Mouse (Mus musculus) limb, embryonic 14.5 days (tissue): ENCODE data around the gene Pear1. TPM values are rescaled to one million over a fixed set of nuclear protein-coding genes. Genes with fewer than 3 reads are reported as not detected.

ENCODE experiments used
- ATAC-seq: fragments of 200-750 bp; cut with Nextera tagmentation; 2 replicates; pipeline ENCODE4 v1.8.0; 2017; ENCODE audit warnings: low read depth, moderate number of reproducible peaks, moderate TSS enrichment; ENCODE audit not compliant: low FRiP score
- DNase-seq: peaks from one replicate; pipeline ENCODE4 v3.0.0-alpha.2; 2015; ENCODE audit warnings: low spot score
- H3K27ac ChIP-seq: fragments of 300-500 bp; sonication (generic); replicated peaks from 2 replicates; pipeline ENCODE4 v1.5.1; 2014; ENCODE audit warnings: low read depth, mild to moderate bottlenecking, low read length, moderate library complexity, mixed read lengths
- H3K27me3 ChIP-seq: fragments of 300-500 bp; sonication (generic); 2 replicates; pipeline ENCODE4 v1.6.1; 2014; ENCODE audit warnings: low read length, mixed read lengths; ENCODE audit not compliant: control insufficient read depth, insufficient read depth
- H3K36me3 ChIP-seq: fragments of 300-500 bp; sonication (generic); 2 replicates; pipeline ENCODE4 v1.6.1; 2014; ENCODE audit warnings: mild to moderate bottlenecking, low read length, moderate library complexity, mixed read lengths; ENCODE audit not compliant: control insufficient read depth, insufficient read depth
- H3K4me1 ChIP-seq: fragments of 300-500 bp; sonication (generic); 2 replicates; pipeline ENCODE4 v1.6.1; 2014; ENCODE audit warnings: antibody characterized with exemption, low read length, mixed read lengths; ENCODE audit not compliant: control insufficient read depth, insufficient read depth
- H3K4me2 ChIP-seq: fragments of 300-500 bp; sonication (generic); replicated peaks from 2 replicates; pipeline ENCODE4 v1.6.1; 2014; ENCODE audit warnings: low read depth, mild to moderate bottlenecking, low read length, moderate library complexity; ENCODE audit not compliant: severe bottlenecking
- H3K4me3 ChIP-seq: fragments of 300-500 bp; sonication (generic); replicated peaks from 2 replicates; pipeline ENCODE4 v1.5.1; 2014; ENCODE audit warnings: low read length
- H3K9ac ChIP-seq: fragments of 300-500 bp; sonication (generic); 2 replicates; pipeline ENCODE4 v1.6.1; 2014; ENCODE audit warnings: mild to moderate bottlenecking, low read depth, low read length, moderate library complexity; ENCODE audit not compliant: severe bottlenecking
- H3K9me3 ChIP-seq: fragments of 300-500 bp; sonication (generic); 2 replicates; pipeline ENCODE4 v1.6.1; 2016; ENCODE audit warnings: low read length; ENCODE audit not compliant: control insufficient read depth
- POLR2A ChIP-seq: fragments of 200-500 bp; IDR thresholded peaks from 2 replicates; pipeline ENCODE4 v1.8.0; 2012; ENCODE audit warnings: inconsistent platforms, mild to moderate bottlenecking, moderate library complexity, borderline replicate concordance; ENCODE audit not compliant: insufficient read depth, insufficient read length; ENCODE audit errors: extremely low read depth
- WGBS: fragments of 180-500 bp; shearing (Covaris S2); extraction: QIAGEN DNeasy Blood & Tissue Kit; methylation state at CpG from one replicate; pipeline ENCODE4 v1.1.7; 2014; 5-methylcytosine and 5-hydroxymethylcytosine counted together
- polyA plus RNA-seq, 2 experiments: library from polyadenylated mRNA; depleted of rRNA in 1 of 2; stranded (reverse) in 1 of 2; unstranded in 1 of 2; fragments of >200 nt; fragmentation: Nextera tagmentation in 1 of 2; extraction: Ambion mirVana in 1 of 2; gene quantifications; 2 replicates each; pipeline versions ENCODE4 v1.2.1 to v1.2.3; 2012 to 2014

Gene Pear1
- polyA plus RNA-seq, 2 experiments: 21.5 to 47.2 TPM

GRCm38 (mm10) chr3:87725396-87726160 is 98.5 kb downstream of the Pear1 start:
- no peaks in the 10 kb centered on the region for H3K4me1 ChIP-seq
- H3K9me3 ChIP-seq: no peaks in the 10 kb centered on the region
- H3K9ac ChIP-seq: no peak overlapping the region
- no peak for TF ChIP-seq POLR2A
- H3K27me3 ChIP-seq: no peaks in the 10 kb centered on the region
- no peak overlapping the region for H3K27ac ChIP-seq
- H3K4me3 ChIP-seq: no peak overlapping the region
- no peak for ATAC-seq
- 97% methylated on average over 16 of the region's 16 CpGs for WGBS
- H3K4me2 ChIP-seq: no peak overlapping the region
- H3K36me3 ChIP-seq: peaks cover 93% of the 10 kb centered on the region
- DNase-seq: no peak

GRCm38 (mm10) chr3:87724556-87724955 is 99.5 kb downstream of the Pear1 start:
- H3K27me3 ChIP-seq: no peaks in the 10 kb centered on the region
- WGBS: 69% methylated on average over 6 of the region's 6 CpGs
- ATAC-seq: no peak

DNA sequence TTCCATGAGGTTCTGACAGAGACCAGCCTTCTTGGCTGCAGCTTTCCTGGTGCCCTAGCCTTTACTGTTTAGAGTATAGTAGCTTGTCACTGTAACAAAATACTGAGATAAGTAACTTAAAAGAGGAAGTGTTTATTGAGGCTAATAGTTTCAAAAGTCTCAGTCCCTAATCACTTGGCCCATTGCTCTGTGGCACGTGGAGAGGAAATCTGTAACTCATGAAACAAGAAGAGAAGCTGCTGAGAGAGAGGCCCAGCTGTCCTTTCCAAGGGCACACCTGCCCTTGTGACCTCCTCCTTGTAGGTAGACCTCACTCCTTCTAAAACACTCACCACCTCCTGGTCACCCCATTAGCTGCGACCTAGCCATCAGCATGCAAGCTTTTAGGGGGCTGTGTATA is 105.6 kb downstream of the Pear1 start:
- TF ChIP-seq POLR2A: no peak
- H3K9ac ChIP-seq: no peak overlapping the region
- H3K4me2 ChIP-seq: no peak overlapping the region
- H3K36me3 ChIP-seq: peaks cover 88% of the 10 kb centered on the region
- no peak overlapping the region for H3K27ac ChIP-seq
- no peak overlapping the region for H3K4me3 ChIP-seq
- H3K27me3 ChIP-seq: no peaks in the 10 kb centered on the region
- DNase-seq (no peak), ATAC-seq (no peak)
- 82% methylated on average over 2 of the region's 2 CpGs for WGBS
- no peaks in the 10 kb centered on the region for H3K9me3 ChIP-seq
- no peaks in the 10 kb centered on the region for H3K4me1 ChIP-seq

More at GRCm38 (mm10) chr3:87724556-87724955, 99.5 kb downstream of the Pear1 start:
- DNase-seq: no peak
- Histone ChIP-seq H3K27ac (no peak overlapping the region), H3K36me3 (peaks cover 92% of the 10 kb centered on the region), H3K9ac (no peak overlapping the region), H3K4me1 (no peaks in the 10 kb centered on the region), H3K4me3 (no peak overlapping the region), H3K4me2 (no peak overlapping the region), H3K9me3 (no peaks in the 10 kb centered on the region)
- no peak for TF ChIP-seq POLR2A

Other genes with a start within 250 kb of the Pear1 start
- gene Arhgef11, start 206.7 kb downstream of the Pear1 start, polyA plus RNA-seq (2012; rRNA removed): 28.2 and 36.4 TPM in 2 replicates
- gene Arhgef11, start 206.7 kb downstream of the Pear1 start, polyA plus RNA-seq (2014; fragmentation: Nextera tagmentation; extraction: Ambion mirVana): 16.1 and 19.0 TPM in 2 replicates
- gene Lrrc71, start 75.7 kb downstream of the Pear1 start, polyA plus RNA-seq (2012; rRNA removed): 0.28 and 0.52 TPM in 2 replicates
- 0.33 and 0.83 TPM in 2 replicates for gene Lrrc71, start 75.7 kb downstream of the Pear1 start, polyA plus RNA-seq (2014; fragmentation: Nextera tagmentation; extraction: Ambion mirVana)
- 2.7 and 3.7 TPM in 2 replicates for gene Ntrk1, start 29.1 kb downstream of the Pear1 start, polyA plus RNA-seq (2012; rRNA removed)
- gene Ntrk1, start 29.1 kb downstream of the Pear1 start, polyA plus RNA-seq (2014; fragmentation: Nextera tagmentation; extraction: Ambion mirVana): 1.3 and 2.1 TPM in 2 replicates
- gene Insrr, start 27.4 kb downstream of the Pear1 start, polyA plus RNA-seq (2012; rRNA removed): 1.4 and 1.7 TPM in 2 replicates
- 0.22 and 0.35 TPM in 2 replicates for gene Insrr, start 27.4 kb downstream of the Pear1 start, polyA plus RNA-seq (2014; fragmentation: Nextera tagmentation; extraction: Ambion mirVana)
- gene Sh2d2a, start 22.4 kb upstream of the Pear1 start, polyA plus RNA-seq (2012; rRNA removed): 0.08 and 0.18 TPM in 2 replicates
- gene Sh2d2a, start 22.4 kb upstream of the Pear1 start, polyA plus RNA-seq (2014; fragmentation: Nextera tagmentation; extraction: Ambion mirVana): not detected in 2 replicates
- 48.5 and 50.6 TPM in 2 replicates for gene Prcc, start 61.3 kb upstream of the Pear1 start, polyA plus RNA-seq (2012; rRNA removed)
- gene Prcc, start 61.3 kb upstream of the Pear1 start, polyA plus RNA-seq (2014; fragmentation: Nextera tagmentation; extraction: Ambion mirVana): 15.8 and 16.8 TPM in 2 replicates
- gene Hdgf, start 82.0 kb upstream of the Pear1 start, polyA plus RNA-seq (2012; rRNA removed): 160 and 203 TPM in 2 replicates
- 260 and 268 TPM in 2 replicates for gene Hdgf, start 82.0 kb upstream of the Pear1 start, polyA plus RNA-seq (2014; fragmentation: Nextera tagmentation; extraction: Ambion mirVana)
- gene Mrpl24, start 95.2 kb upstream of the Pear1 start, polyA plus RNA-seq (2012; rRNA removed): 88.6 and 124 TPM in 2 replicates
- 66.2 and 75.7 TPM in 2 replicates for gene Mrpl24, start 95.2 kb upstream of the Pear1 start, polyA plus RNA-seq (2014; fragmentation: Nextera tagmentation; extraction: Ambion mirVana)
- gene Isg20l2, start 106.0 kb upstream of the Pear1 start, polyA plus RNA-seq (2012; rRNA removed): 35.7 and 39.7 TPM in 2 replicates
- gene Isg20l2, start 106.0 kb upstream of the Pear1 start, polyA plus RNA-seq (2014; fragmentation: Nextera tagmentation; extraction: Ambion mirVana): 26.7 and 27.0 TPM in 2 replicates
- 53.6 and 61.8 TPM in 2 replicates for gene Rrnad1, start 106.4 kb upstream of the Pear1 start, polyA plus RNA-seq (2012; rRNA removed)
- gene Rrnad1, start 106.4 kb upstream of the Pear1 start, polyA plus RNA-seq (2014; fragmentation: Nextera tagmentation; extraction: Ambion mirVana): 15.6 and 18.7 TPM in 2 replicates
- gene Crabp2, start 124.4 kb upstream of the Pear1 start, polyA plus RNA-seq (2012; rRNA removed): 176 and 192 TPM in 2 replicates
- gene Crabp2, start 124.4 kb upstream of the Pear1 start, polyA plus RNA-seq (2014; fragmentation: Nextera tagmentation; extraction: Ambion mirVana): 267 and 331 TPM in 2 replicates
- 28.4 and 36.0 TPM in 2 replicates for gene Nes, start 146.8 kb upstream of the Pear1 start, polyA plus RNA-seq (2012; rRNA removed)
- 24.5 and 28.7 TPM in 2 replicates for gene Nes, start 146.8 kb upstream of the Pear1 start, polyA plus RNA-seq (2014; fragmentation: Nextera tagmentation; extraction: Ambion mirVana)
- gene Bcan, start 175.9 kb upstream of the Pear1 start, polyA plus RNA-seq (2012; rRNA removed): 1.6 and 1.8 TPM in 2 replicates
- 0.39 and 0.41 TPM in 2 replicates for gene Bcan, start 175.9 kb upstream of the Pear1 start, polyA plus RNA-seq (2014; fragmentation: Nextera tagmentation; extraction: Ambion mirVana)
- gene Hapln2, start 203.3 kb upstream of the Pear1 start, polyA plus RNA-seq (2012; rRNA removed): 0.29 and 0.63 TPM in 2 replicates
- 0.15 and 0.22 TPM in 2 replicates for gene Hapln2, start 203.3 kb upstream of the Pear1 start, polyA plus RNA-seq (2014; fragmentation: Nextera tagmentation; extraction: Ambion mirVana)
- 8.3 and 16.2 TPM in 2 replicates for gene Gpatch4, start 218.8 kb upstream of the Pear1 start, polyA plus RNA-seq (2012; rRNA removed)
- gene Gpatch4, start 218.8 kb upstream of the Pear1 start, polyA plus RNA-seq (2014; fragmentation: Nextera tagmentation; extraction: Ambion mirVana): 29.7 and 30.2 TPM in 2 replicates
- gene Naxe, start 234.2 kb upstream of the Pear1 start, polyA plus RNA-seq (2012; rRNA removed): 101 and 123 TPM in 2 replicates
- gene Naxe, start 234.2 kb upstream of the Pear1 start, polyA plus RNA-seq (2014; fragmentation: Nextera tagmentation; extraction: Ambion mirVana): 203 and 215 TPM in 2 replicates